Mouse (Mus musculus) cerebral cortex, adult 2 months (tissue): ENCODE measurements around the gene Rtn4ip1.

Experiments used
- WGBS: fragments of 180-500 bp; shearing (Covaris S2); methylation state at CpG from one replicate; pipeline ENCODE4 v1.1.7; 2018; 5-methylcytosine and 5-hydroxymethylcytosine counted together

Gene Rtn4ip1

GRCm38 (mm10) chr10:44002995-44003524 lies 101.5 kb downstream of the Rtn4ip1 start:
- WGBS, result 5% methylated on average over 11 of the region's 11 CpGs

- WGBS, result under 1% methylated on average over 68 of the region's 68 CpGs
These were observed 102.0 kb downstream of the Rtn4ip1 start for GRCm38 (mm10) chr10:44003551-44004151.

GRCm38 (mm10) chr10:44004221-44004751 lies 102.7 kb downstream of the Rtn4ip1 start:
- WGBS, result 2% methylated on average over 31 of the region's 33 CpGs

GRCm38 (mm10) chr10:44005677-44006641 lies 104.4 kb downstream of the Rtn4ip1 start:
- WGBS, result 6% methylated on average over 40 of the region's 40 CpGs
